Mouse (Mus musculus) frontal cortex, postnatal 14 days (tissue): ENCODE data around the gene Sh2d6.

Source experiments
- DNase-seq, 2 experiments: peaks; one replicate each; pipeline ENCODE4 v3.0.0; 2022; ENCODE audit warnings: low spot score in 2 of 2

Sh2d6 gene

DNA sequence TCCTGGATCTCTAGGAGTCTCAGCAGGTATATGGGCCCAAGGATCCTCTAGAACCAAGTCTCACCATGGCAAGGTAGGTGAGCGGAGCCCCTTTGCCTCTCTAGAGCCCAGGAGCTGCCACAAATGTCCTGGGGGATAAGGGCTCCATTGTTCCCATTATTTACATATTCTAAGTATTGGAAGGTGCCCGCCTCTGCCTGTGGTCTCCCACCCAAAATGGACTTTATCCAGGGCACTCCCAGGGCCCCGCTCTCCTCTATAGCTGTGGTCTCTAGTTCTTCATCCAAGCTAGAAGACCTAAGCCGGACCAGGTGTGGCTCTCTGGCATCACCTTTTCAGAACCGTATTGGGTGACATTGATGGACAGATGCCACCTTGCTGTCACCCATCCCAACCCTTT is at the start of gene Sh2d6:
Gene Sh2d6, minus strand, starts transcription at position 101 of the 400 bp plus-strand sequence.
- DNase-seq: no peak

DNA sequence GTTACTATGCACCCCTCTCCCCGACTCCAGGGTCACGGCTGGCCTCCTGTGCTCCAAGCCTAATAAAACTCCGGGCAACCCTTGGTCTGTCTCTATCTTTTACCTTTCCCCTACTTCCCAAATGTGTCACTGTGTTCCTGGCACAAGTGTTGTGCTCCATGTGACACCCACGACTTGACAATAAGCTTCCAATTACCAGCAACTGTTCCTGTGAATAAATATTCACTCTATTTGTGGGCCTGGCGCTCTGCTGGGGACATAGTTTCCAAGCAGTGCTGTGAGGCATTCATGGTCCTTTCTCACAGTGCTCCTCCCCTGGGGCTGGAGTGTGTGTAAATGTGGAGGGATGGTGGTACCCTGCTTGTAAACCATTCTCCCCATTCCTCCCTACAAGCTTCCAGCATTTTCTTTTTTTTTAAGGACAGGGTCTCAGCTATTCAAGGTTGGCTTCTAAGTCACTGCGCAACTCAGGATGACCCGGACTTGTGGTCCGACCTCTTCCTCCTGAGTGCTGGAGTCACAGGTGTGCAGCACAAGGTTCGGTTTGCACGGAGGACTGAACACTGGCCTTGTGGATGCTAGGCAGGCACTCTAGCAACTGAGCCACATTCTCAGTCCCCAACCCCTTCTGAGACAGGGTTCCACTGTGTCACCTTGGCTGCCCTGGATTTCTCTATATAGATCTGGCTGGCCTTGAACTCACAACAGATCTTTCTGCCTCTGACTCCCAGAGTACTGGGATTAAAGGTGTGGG is 49.3 kb upstream of the Sh2d6 start:
- DNase-seq: no peak

DNA sequence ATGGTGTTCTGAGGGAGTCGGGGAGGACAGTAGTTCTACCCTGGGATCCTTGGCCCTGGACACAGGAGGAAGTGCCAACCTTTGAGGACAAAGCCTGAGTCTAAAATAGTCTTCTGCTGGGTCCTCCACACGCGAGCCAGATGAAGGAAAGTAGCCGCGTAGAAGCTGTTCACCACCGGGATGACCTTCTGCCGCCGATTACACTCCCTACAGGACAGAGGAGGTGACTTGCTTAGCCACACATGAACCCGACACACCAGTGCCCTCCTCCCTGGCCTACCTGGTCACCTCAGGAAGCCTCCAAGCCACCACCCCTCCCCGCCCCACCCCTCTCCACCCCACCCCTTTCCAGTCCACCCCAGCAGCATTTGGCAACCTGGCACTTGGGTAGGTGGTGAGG is 47.2 kb upstream of the Sh2d6 start:
- no peak for DNase-seq

- DNase-seq: no peak
These were observed 46.0 kb upstream of the Sh2d6 start for GRCm38 (mm10) chr6:72567508-72567907.

DNA sequence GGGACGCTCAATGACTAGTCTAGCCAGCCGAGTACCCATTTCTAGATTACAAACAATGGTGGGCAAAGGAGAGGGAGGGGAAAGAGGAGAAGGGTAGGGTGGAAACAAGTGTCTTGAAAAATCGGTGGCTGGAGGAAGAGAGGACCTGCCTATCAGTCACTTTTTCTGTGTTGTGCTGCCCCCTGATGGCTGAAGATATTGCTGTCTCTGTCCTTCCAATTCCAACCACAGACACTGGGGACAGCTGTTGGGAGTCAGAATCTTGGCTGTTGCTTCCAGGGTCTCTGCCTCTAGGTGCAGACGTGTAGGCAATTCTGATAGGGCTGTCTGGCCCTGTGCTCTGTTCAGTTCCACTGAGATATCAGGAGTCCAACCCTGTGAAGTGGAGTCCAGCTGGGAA is 44.5 kb upstream of the Sh2d6 start:
- DNase-seq: peak; percentile 82 to 90

DNA sequence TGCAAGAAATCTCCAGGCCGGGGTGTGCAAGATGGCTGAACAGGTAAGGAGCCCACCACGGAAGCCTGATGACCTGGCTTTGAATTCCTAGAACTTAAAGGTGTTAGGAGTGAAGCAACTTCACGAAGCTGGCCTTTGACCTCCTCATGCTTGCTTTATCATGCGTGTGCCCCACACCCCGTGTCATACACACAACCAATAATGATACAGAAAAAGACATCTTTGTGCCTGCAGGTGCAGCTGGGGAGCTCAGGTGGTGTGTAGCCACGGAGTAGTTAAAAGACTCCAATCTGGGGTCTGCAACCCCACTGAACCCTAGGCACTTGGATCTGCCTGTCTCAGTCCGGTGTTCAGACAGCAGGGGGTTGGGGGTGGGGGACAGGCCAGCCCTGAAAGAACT is 44.0 kb upstream of the Sh2d6 start:
- DNase-seq: no peak

- no peak for DNase-seq
These were observed 41.4 kb upstream of the Sh2d6 start for GRCm38 (mm10) chr6:72562894-72563293.

GRCm38 (mm10) chr6:72562486-72562885 is 41.0 kb upstream of the Sh2d6 start:
- no peak for DNase-seq

DNA sequence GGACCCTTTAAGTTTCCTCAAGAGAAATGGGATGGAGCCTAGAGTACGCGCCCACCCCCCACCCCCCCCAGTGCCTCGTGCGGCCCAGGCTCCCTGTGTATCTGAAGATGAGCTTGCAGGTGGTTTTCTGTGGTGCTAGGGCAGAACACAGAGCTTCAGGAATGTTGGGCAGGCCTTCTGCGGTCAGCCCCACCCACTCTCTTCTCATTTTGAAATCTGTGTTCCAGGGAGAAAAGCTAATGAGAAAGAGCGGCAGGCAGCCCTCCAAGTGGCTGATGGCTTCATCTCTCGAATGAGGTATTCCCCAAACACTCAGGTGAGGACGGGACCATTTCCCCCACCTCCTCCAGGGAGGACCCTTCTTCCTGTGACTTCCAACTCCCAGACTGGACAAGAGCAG is 39.3 kb upstream of the Sh2d6 start:
- no peak for DNase-seq

DNA sequence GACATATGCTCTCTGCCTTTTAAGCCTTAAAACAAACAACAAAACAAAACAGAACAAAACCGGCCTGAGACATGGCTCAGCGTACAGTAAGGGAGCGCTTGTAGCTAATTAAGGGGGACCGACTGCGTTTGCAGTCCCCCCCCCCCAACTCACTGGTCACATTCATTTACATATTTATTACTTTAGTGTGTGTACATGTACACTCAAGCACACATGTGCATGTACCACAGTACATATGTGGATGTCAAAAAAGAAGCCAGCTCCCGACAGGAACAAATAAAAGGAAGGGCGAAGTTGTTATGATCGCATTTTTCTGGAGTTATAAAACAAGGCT is 31.5 kb upstream of the Sh2d6 start:
- DNase-seq: no peak

DNA sequence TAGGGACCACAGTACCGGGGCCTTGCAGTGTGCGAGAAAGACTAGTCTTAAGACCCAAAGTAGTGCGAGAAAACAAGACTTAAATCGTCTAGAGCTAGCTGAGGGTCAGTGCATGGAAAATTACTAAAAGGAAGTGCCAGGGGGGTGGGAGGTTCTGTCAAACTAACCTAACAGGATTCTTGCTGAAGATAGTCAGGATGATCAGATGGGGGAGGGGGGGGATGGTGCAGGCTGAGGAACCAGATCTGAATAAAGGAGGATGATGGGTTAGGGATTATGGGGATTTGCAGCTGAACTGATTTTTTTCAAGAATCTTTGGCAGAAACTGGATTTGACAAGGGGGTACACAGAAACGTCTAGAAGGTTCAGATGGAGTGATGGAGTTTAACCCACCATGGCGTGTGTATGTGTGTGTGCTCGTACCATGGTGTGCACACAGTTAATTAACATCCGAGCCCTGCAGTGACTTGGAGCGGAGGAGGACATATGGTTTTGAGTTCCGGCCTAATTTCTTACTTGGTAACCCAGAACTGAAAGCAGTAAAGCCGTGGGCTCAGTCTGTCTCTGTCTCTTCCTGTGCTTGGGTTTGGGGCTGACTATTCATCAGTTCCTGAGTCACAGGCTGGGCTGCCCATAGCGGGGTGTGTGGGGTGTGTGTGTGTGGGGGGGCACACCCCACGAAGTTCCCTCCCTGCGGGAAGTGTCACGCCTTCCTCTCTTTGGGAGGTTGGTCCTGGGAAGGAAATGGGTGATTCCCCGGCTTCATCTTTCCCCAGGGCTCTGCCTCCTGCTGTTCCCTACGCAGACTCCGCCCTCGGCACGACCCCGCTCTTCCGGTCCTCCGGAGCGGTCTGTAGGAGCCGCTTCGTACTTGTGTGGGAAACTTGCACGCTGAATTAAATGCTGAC is 30.9 kb upstream of the Sh2d6 start:
- no peak for DNase-seq

GRCm38 (mm10) chr6:72550503-72551100 is 29.1 kb upstream of the Sh2d6 start:
- DNase-seq: no peak

DNA sequence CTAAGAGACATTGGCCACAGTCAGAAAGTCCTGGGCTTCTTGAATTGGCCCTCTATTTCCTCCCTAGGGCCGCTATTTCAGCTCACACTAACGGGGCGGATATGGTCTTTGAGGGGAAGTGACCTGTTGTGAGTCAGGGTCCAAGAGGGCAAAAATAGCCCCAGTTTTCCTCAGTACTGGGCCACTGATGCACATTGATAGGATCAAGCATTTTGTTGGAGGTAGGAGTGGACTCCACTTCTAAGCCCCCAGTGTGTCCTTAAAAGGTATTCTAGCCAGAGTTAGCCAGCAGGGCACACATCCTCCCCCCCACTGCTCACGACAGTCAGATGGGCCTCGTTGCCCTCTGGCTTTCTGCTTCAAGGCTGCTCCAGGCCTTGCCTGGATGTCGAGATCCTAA is 28.5 kb upstream of the Sh2d6 start:
- no peak for DNase-seq

DNA sequence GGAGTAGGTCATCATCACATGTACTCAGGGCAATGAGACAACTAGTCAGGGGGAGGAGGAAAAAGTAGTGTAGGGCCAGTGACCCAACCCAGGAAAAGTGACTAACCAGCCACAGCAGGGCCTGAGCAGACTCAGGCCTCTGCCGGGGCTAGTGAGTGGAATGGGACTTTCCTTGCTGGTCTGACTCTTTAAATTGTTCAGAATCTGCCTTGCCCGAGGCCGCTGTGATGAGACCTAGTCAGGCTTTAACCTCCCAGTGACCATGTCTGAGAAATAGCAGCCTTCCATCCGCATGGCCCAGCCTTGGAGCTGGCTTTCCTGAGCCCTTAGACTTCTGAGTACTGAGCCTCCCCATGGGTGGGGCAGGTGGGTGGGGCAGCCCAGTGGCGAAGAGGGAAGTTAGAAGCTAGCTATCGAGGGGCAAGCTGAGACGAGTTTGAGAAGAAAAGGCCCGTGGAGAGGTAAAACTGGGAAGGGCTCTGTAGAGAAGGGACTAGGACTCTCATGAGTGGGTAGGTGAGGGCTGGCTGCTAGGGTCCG is 27.6 kb upstream of the Sh2d6 start:
- no peak for DNase-seq

GRCm38 (mm10) chr6:72547862-72548261 is 26.4 kb upstream of the Sh2d6 start:
- DNase-seq: no peak

GRCm38 (mm10) chr6:72547121-72547520 is 25.6 kb upstream of the Sh2d6 start:
- DNase-seq: no peak

- no peak for DNase-seq
These were observed 23.9 kb upstream of the Sh2d6 start for GRCm38 (mm10) chr6:72545377-72545776.

GRCm38 (mm10) chr6:72544283-72544987 is 22.9 kb upstream of the Sh2d6 start, which contains the start of gene Capg:
Gene Capg, plus strand, starts transcription at chr6:72544391.
- no peak for DNase-seq

- no peak for DNase-seq
These were observed 21.9 kb upstream of the Sh2d6 start for GRCm38 (mm10) chr6:72543265-72543850.

- DNase-seq: peak; percentile 85 to 90
These were observed 17.1 kb upstream of the Sh2d6 start for GRCm38 (mm10) chr6:72538562-72539031.

GRCm38 (mm10) chr6:72537998-72538500 is 16.5 kb upstream of the Sh2d6 start:
- DNase-seq: no peak
